Mouse (Mus musculus) lung, postnatal 36 days (tissue): ENCODE results near the gene Mob3a.
A peak's percentile ranks its signal among the peaks of the same experiment; 100 is the strongest.
"Not testable (repeated sequence)": the region's sequence is repeated elsewhere in the genome, so short reads cannot be mapped to it uniquely, and the experiment has no call there.

ENCODE experiments used
- DNase-seq: peaks from one replicate; pipeline ENCODE4 v3.0.0; 2022; ENCODE audit warnings: mixed read lengths

Mob3a gene

DNA sequence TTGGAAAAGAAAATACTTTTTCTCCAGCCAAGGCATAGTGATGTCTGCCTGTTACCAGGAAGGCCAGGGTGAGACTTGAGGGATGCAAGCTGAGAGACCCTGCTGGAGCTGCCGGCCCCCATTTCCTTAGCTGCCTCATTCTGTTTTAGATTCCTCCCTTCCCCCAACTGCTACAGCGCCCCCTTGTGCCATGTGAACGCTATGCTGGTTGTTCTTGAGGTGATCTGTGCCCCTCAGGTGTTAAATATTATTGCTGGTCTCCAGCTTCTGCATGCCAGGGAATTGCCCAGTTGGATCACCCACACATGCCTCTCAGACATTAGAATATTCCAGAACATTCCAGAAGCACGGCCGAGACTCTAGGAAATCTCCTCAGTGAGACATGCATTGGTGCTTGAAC is 40.6 kb downstream of the Mob3a start:
- DNase-seq: peak; percentile 74

DNA sequence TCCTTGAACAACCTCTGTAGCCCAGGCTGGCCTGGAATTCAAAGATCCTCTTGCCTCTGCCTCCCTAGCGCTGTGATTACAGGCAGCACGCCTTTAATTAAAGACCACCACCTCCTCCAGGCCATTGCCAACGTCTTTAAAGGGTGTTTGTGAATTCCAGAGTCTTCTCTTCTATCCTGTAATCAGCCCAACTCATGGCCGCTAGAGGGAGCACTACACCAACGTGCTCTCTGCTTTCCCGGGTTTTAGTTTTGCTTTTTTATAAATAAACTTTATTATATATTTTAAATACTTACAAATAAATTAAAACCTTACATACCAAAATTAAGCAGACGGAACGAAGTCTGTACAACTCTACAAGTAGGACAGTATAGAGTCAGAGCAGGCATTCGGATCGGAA is 42.6 kb downstream of the Mob3a start:
- peak; percentile 93 for DNase-seq

DNA sequence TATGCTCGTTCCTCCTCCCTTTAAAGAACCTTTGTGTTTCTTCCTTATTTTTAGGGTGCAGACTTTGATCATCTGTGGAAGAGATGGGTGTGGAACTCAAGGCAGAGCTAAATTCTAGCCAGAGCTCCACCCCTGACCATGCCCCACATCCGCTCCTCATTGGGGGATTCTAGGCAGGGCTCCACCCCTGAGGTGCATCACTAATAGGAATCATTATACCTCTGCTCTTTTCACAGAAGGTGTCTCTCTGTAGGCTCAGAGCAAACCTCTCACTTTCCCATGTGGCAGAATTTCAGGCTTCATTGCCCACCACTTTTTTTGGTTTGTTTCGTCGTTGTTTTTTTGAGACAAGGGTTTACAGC is 43.0 kb downstream of the Mob3a start:
- peak; percentile 42 for DNase-seq

DNA sequence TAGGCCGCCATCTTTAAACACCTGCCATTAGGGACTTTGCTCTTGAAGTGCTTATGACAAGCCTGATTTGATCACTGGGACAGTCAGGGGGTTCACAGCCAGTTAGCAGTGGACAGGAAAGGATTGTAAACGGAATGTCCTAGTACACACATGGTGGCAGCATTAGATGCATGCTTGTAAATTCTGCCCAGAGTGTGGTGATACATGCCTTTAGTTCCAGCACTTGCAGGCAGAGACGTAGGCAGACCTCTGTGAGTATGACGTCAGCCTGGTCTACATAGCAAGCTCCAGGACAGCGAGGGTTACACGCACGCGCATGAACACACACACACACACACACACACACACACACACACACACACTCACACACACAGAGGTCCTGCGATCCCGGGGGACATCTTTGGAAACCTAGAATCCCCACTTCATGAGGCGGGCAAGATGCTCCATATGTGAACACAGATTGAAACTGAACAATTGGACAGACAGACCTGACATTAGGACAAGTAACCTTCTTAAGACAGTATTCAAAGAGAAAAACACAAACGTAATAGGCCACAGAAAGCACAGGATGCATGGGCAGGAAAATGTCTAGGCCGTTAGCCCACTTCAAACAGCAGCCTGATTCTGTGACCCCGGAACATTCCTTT is 43.5 kb downstream of the Mob3a start:
- no peak for DNase-seq

DNA sequence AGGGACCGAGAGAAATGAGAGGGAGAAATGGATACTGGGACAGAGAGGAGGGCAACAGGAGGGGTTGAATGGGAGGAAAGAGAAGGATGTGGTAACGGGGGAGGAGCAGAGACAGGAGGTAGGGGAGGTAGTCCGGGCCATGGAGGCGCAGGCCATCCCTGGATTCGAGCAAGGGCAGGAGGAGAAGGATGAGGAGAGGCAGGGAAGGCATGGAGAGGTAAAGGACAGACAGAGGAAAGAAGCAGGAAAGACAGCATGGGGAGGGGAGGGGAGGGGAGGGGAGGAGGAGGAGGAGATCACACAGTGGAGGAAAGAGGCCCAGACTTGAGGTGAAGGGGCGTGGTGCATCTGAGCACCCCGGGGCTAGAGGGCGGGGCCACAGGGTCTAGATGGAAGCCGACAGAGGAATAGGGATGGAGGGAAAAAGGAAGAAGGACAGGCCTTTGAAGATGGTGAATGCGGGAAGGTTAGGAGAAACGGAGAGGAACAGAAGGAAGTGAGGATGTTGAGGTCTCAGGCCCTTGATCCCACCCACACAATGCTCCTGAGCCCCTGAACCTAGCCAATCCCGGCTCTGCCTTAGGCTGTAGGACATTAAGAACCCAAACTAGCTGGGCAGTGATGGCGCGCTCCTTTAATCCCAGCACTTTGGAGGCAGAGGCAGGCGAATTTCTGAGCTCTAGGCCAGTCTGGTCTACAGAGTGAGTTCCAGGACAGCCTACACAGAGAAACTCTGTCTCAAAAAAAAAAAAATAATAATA is 44.7 kb downstream of the Mob3a start, which contains the start of gene Btbd2:
Btbd2 (minus strand) TSS at position 209 of the 761 bp plus-strand sequence.
- DNase-seq: peak; percentile 48

DNA sequence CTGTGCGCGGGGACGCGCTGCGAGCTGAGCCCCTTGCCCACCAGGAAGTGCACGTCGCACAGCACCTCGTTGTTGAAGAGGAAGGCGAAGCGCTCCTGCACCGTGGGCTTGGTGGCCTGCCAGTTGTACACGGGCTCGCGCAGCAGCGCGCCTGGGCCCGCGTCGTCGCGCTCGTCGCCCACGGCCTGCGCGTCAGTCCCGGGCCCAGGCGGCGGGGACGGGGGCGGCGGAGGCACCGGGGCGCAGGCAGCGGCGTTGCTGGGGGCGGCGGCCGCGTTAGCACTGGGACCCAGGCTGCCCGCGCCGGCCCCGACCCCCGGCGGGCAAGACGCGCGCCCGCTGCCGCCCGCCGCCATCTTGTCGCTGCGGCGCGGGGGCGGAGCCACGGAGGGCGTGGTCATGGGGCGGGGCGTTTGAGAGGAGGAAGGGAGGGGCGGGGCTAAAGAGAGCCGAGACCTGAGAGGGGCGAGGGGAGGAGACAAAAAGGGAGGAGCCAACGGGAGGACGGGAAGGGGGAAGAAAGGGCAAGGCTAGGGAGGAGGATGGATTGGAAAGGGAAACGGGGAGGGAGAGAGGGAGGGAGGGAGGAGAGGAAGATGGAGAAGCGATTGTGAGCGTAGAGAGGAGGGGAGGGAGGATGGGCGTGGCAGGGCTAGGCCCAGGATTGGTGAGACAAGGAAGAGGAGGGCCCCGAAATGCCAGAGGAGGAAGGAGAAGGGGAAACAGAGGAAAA is 45.5 kb downstream of the Mob3a start:
- peak; percentile 98 for DNase-seq

DNA sequence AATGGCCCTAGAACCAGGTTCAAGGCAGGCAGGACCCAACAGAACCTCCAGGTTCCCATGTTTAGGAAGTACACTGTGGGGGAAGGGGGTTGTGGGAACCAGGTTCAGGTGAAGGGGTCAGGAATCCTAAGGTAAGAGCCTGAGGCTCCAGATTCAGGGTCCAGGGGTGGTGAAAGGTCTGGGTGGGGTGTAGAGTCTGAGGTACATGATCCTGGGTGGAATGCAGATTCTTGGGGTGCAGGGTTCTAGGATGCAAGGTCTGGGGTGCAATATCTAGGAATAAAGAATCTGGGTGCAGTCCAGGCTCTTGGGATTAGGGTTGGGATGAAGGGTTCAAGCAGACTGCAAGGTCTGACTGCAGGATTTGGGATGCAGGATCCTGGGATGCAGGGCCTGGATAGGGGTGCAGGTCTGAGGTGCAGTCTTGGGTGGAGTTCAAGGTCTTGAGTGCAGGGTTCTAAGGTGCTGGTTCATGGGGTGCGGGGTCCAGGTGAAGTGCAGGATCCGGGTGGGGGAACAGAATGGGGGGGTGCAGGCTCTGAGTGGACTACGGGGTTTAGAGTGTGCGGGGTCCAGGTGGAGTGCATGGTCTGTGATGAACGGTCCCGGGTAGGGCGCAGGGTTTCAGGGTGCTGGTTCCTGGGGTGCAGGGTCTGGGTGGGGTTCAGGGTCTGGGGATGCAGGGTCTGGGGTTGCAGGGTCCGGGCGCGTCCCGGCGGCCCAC is 46.2 kb downstream of the Mob3a start:
- no peak for DNase-seq

DNA sequence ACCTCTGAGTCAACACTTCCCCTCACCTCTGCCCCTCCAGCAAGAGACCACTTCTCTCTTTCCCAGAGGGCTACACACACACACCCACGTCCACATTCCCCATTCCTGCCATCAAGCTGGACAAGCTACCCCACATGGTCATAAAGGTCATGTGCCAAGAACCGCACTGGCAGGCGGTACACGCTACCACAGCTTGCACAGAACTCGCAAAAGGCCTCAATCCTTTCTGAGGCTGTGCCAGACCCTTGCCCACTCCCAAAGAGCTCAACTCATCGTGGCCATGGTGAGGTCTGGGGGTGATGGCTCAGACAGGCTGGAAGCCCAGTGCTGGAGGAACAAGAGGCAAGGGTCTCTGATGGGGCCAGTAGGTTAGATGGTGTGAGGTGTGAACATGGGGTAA is 46.9 kb downstream of the Mob3a start:
- no peak for DNase-seq

DNA sequence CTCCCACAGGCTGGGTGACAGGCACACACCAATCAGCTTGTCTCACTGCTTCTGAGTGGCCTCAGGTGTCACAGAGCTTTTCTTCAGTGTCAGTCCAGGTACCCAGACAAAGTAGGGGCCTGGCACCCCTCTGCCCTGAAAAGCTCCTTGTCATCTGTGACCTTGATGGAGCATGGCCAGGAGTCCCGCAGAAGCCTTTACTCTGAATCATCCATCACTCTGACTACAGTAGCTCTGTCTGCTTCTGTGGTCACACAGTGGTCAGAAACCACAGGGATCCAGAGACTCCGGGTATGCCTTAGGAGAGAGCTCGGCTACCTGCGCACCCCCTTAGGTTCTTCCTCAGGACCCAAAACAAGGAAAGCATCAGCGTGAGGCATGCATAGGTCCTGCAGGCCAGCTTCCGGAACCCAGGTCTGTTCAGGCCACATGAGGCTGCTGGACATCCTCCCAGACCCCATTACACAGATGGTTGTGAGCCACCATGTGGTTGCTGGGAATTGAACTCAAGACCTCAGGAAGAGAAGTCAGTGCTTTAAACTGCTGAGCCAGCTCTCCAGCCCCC is 48.5 kb downstream of the Mob3a start:
- DNase-seq: no peak

DNA sequence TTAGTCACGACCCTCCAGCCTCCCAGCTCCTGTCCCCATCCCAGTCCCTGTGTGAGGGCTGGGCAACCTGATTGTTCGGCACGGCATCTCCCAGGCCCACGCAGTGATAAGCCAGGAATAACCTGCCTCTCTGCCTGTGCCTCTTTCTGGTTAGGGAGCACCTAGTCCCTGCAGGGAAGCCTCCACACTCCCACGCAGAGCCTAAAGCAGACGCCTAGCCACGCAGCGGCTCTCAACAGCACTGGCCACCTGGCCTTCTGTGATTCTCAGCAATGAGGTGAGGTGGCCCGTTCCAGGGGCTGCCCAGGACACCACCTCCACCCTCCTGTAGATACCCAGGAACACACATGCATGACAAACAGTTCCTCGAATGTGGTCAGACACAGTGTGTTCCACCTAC is 51.4 kb downstream of the Mob3a start:
- no peak for DNase-seq

DNA sequence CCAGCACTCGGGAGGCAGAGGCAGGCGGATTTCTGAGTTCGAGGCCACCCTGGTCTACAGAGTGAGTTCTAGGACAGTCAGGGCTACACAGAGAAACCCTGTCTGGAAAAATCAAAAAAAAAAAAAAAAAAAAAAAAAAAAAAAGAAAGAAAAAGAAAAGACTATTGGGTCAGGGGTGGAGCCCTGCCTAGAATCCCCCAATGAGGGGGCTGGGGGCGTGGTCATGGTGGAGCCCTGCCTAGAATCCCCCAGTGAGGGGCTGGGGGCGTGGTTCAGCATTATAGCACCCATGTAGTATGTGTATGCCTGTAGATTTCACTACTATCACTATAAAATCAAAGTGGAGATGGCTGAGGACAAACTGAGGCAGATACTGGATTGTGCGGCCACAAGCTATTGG is 51.9 kb downstream of the Mob3a start:
- not testable (repeated sequence) for DNase-seq

DNA sequence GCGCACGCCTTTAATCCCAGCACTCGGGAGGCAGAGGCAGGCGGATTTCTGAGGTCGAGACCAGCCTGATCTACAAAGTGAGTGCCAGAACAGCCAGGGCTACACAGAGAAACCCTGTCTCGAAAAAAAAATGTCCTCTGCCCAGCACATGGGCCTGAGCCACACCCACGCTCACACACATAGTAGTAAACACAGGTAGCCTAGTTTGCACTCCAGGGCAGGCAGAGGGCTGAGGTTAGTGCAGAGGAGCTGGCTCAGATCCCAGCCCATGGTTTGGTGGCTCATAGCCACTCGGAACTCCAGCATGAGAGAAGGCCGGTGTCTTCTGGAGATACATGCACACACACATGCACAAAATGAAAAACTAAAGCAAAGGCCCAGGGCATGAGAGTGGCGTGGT is 54.8 kb downstream of the Mob3a start:
- DNase-seq: no peak

DNA sequence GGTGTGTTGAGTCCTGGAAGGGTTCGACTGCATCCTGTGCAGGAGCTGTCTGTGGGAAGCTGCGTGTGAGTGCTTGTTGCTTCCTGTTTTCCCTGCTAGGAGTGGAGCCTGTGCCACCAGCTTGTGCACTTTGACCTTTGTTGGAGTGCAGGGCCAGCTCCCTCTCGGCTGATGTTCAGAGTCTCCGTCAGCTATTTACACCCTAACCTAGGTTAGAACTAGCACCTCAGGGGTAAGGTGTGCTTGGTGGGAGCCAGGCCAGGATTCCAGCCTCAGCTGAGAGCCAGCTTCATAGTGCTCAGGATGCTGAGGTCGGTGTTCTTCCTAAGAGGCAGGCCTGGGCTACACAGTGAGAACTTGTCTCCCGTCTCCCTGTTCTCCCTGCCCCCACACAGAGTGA is 66.4 kb downstream of the Mob3a start:
- no peak for DNase-seq
